Mouse (Mus musculus): ENCODE measurements around the gene Csf3.
"Not testable (repeated sequence)": the region's sequence is repeated elsewhere in the genome, so short reads cannot be mapped to it uniquely, and the experiment has no call there.

Csf3 gene

GRCm38 (mm10) chr11:98701213-98701670 is at the start of gene Csf3:
Gene Csf3 (plus strand): TSS chr11:98701263.
- in situ Hi-C loops (cut with MboI, MseI), result no loop called here

- in situ Hi-C loops (cut with MboI, MseI), result not testable (repeated sequence)
Observed at GRCm38 (mm10) chr11:98655076-98655475, 46.0 kb upstream of the Csf3 start.

GRCm38 (mm10) chr11:98660517-98660916 is 40.5 kb upstream of the Csf3 start:
- in situ Hi-C loops (cut with MboI, MseI), result no loop called here

GRCm38 (mm10) chr11:98664091-98664490 is 37.0 kb upstream of the Csf3 start, which contains the start of gene Gsdma:
Gene Gsdma (plus strand): TSS chr11:98664351.
- in situ Hi-C loops (cut with MboI, MseI), result no loop called here

GRCm38 (mm10) chr11:98668984-98669383 is 32.1 kb upstream of the Csf3 start:
- in situ Hi-C loops (cut with MboI, MseI), result no loop called here

- in situ Hi-C loops (cut with MboI, MseI), result loop anchor here (5.0 kb wide), 1 partner anchor 34 kb away; no protein-coding TSS in a partner anchor
Observed at GRCm38 (mm10) chr11:98671284-98671815, 29.7 kb upstream of the Csf3 start.

GRCm38 (mm10) chr11:98671857-98672256 is 29.2 kb upstream of the Csf3 start:
- in situ Hi-C loops (cut with MboI, MseI), result loop anchor here (5.0 kb wide), 1 partner anchor 35 kb away; no protein-coding TSS in a partner anchor

GRCm38 (mm10) chr11:98672482-98672881 is 28.6 kb upstream of the Csf3 start:
- in situ Hi-C loops (cut with MboI, MseI), result loop anchor here (5.0 kb wide), 1 partner anchor 35 kb away; no protein-coding TSS in a partner anchor

- in situ Hi-C loops (cut with MboI, MseI), result loop anchor here (5.0 kb wide), 1 partner anchor 36 kb away; no protein-coding TSS in a partner anchor
Observed at GRCm38 (mm10) chr11:98673136-98673535, 27.9 kb upstream of the Csf3 start.

GRCm38 (mm10) chr11:98675829-98676363 is 25.2 kb upstream of the Csf3 start:
- in situ Hi-C loops (cut with MboI, MseI), result no loop called here

GRCm38 (mm10) chr11:98680023-98680422 is 21.0 kb upstream of the Csf3 start:
- in situ Hi-C loops (cut with MboI, MseI), result no loop called here

- in situ Hi-C loops (cut with MboI, MseI), result not testable (repeated sequence)
Observed at GRCm38 (mm10) chr11:98680595-98680994, 20.5 kb upstream of the Csf3 start.

GRCm38 (mm10) chr11:98681186-98681585 is 19.9 kb upstream of the Csf3 start:
- in situ Hi-C loops (cut with MboI, MseI), result no loop called here

GRCm38 (mm10) chr11:98681786-98682745 is 19.0 kb upstream of the Csf3 start, which contains the start of gene Psmd3:
Gene Psmd3 (plus strand): TSS chr11:98682554.
- in situ Hi-C loops (cut with MboI, MseI), result no loop called here

- in situ Hi-C loops (cut with MboI, MseI), result no loop called here
Observed at GRCm38 (mm10) chr11:98682811-98683210, 18.3 kb upstream of the Csf3 start.

- in situ Hi-C loops (cut with MboI, MseI), result loop anchor here (5.0 kb wide), 1 partner anchor 42 kb away; the partner anchor contains the start of gene Med24
Observed at GRCm38 (mm10) chr11:98685642-98686041, 15.4 kb upstream of the Csf3 start.

GRCm38 (mm10) chr11:98686976-98687375 is 14.1 kb upstream of the Csf3 start:
- in situ Hi-C loops (cut with MboI, MseI), result loop anchor here (5.0 kb wide), 1 partner anchor 40 kb away; the partner anchor contains the start of gene Med24

GRCm38 (mm10) chr11:98688009-98688408 is 13.1 kb upstream of the Csf3 start:
- in situ Hi-C loops (cut with MboI, MseI), result loop anchor here (5.0 kb wide), 1 partner anchor 39 kb away; the partner anchor contains the start of gene Med24

GRCm38 (mm10) chr11:98693201-98693600 is 7.9 kb upstream of the Csf3 start:
- in situ Hi-C loops (cut with MboI, MseI), result loop anchor here (10.0 kb wide), 1 partner anchor 58 kb away; no protein-coding TSS in a partner anchor

- in situ Hi-C loops (cut with MboI, MseI), result loop anchor here (10.0 kb wide), 1 partner anchor 59 kb away; no protein-coding TSS in a partner anchor
Observed at GRCm38 (mm10) chr11:98693746-98694145, 7.3 kb upstream of the Csf3 start.

- in situ Hi-C loops (cut with MboI, MseI), result loop anchor here (10.0 kb wide), 1 partner anchor 60 kb away; no protein-coding TSS in a partner anchor
Observed at GRCm38 (mm10) chr11:98694301-98694700, 6.8 kb upstream of the Csf3 start.

All from T-helper 2 cell (primary cell).